Mouse (Mus musculus) CH12.LX (cell line): ENCODE measurements around the gene Tpd52l1. TPM values are rescaled to one million over a fixed set of nuclear protein-coding genes. Genes with fewer than 3 reads are reported as not detected.

Source experiments
- DNase-seq: peaks from one replicate; pipeline ENCODE4 v3.0.0-alpha.2; 2013; ENCODE audit errors: extremely low read depth
- H3K27ac ChIP-seq: 2 replicates; pipeline ENCODE4 v1.5.1; 2012; ENCODE audit warnings: low read depth, mild to moderate bottlenecking, control low read depth, moderate library complexity; ENCODE audit not compliant: insufficient read depth
- H3K27me3 ChIP-seq: replicated peaks from 2 replicates; pipeline ENCODE3; 2012; ENCODE audit warnings: inconsistent platforms
- H3K36me3 ChIP-seq, 2 experiments: replicated peaks in 1 of 2; 2 replicates each; pipeline versions ENCODE3 to v1.6.1; 2012; ENCODE audit warnings: inconsistent platforms in 1 of 2, low read length in 1 of 2, mild to moderate bottlenecking in 1 of 2, mixed read lengths in 1 of 2, moderate library complexity in 1 of 2; ENCODE audit not compliant: control insufficient read depth in 1 of 2, insufficient read depth in 1 of 2
- H3K4me1 ChIP-seq, 2 experiments: 2 replicates each; pipeline ENCODE4 v1.6.1; 2012; ENCODE audit warnings: inconsistent platforms in 1 of 2, moderate library complexity in 1 of 2; ENCODE audit not compliant: insufficient read depth in 2 of 2, control insufficient read depth in 1 of 2
- H3K4me2 ChIP-seq: 2 replicates; pipeline ENCODE4 v1.6.1; 2012; ENCODE audit warnings: low read depth, mild to moderate bottlenecking, control low read depth; ENCODE audit not compliant: poor library complexity, insufficient read depth, severe bottlenecking
- H3K4me3 ChIP-seq, 3 experiments: fragments of 150-350 bp in 1 of 3; sonication (generic) in 1 of 3; replicated peaks in 1 of 3; 2 replicates each; pipeline versions ENCODE3 to v1.5.1; 2011 to 2012; ENCODE audit warnings: low read depth in 2 of 3, low read length in 2 of 3, mild to moderate bottlenecking in 2 of 3, moderate library complexity in 2 of 3, control low read depth in 1 of 3, improper control_type of control experiment in 1 of 3, inconsistent platforms in 1 of 3, mixed read lengths in 1 of 3; ENCODE audit not compliant: poor library complexity in 1 of 3
- H3K79me2 ChIP-seq: replicated peaks from 2 replicates; pipeline ENCODE4 v1.6.1; 2012; ENCODE audit warnings: mild to moderate bottlenecking, moderate library complexity; ENCODE audit not compliant: control insufficient read depth, poor library complexity, insufficient read depth, severe bottlenecking; ENCODE audit errors: extremely low read depth
- H3K9ac ChIP-seq: 2 replicates; pipeline ENCODE4 v1.6.1; 2012; ENCODE audit warnings: low read depth, mild to moderate bottlenecking, control low read depth, moderate library complexity; ENCODE audit not compliant: insufficient read depth
- H3K9me3 ChIP-seq: replicated peaks from 2 replicates; pipeline ENCODE3; 2012; ENCODE audit warnings: low read length, inconsistent platforms, mixed read lengths
- CHD1 ChIP-seq: IDR thresholded peaks from 2 replicates; pipeline ENCODE4 v1.6.1; 2012; ENCODE audit warnings: low read depth, low read length, improper control_type of control experiment, inconsistent platforms
- CHD2 ChIP-seq: IDR thresholded peaks from 2 replicates; pipeline ENCODE4 v1.6.1; 2011; ENCODE audit warnings: low read length, improper control_type of control experiment
- CTCF ChIP-seq, 2 experiments: IDR thresholded peaks in 1 of 2; conservative IDR thresholded peaks in 1 of 2; 2 replicates each; pipeline ENCODE4 v1.5.1; 2011 to 2012; ENCODE audit warnings: low read depth in 2 of 2, low read length in 2 of 2, improper control_type of control experiment in 1 of 2, inconsistent platforms in 1 of 2, mild to moderate bottlenecking in 1 of 2, moderate library complexity in 1 of 2
- E2F4 ChIP-seq: IDR thresholded peaks from 2 replicates; pipeline ENCODE4 v1.6.1; 2011; ENCODE audit warnings: low read depth, low read length, improper control_type of control experiment; ENCODE audit not compliant: insufficient replicate concordance
- ELF1 ChIP-seq: IDR thresholded peaks from 2 replicates; pipeline ENCODE4 v1.6.1; 2014; ENCODE audit warnings: low read depth, mild to moderate bottlenecking, inconsistent platforms, low read length, improper control_type of control experiment
- GABPA ChIP-seq: IDR thresholded peaks from 2 replicates; pipeline ENCODE4 v1.6.1; 2012; ENCODE audit warnings: low read depth, low read length, improper control_type of control experiment, inconsistent platforms; ENCODE audit not compliant: insufficient replicate concordance
- IRF4 ChIP-seq: IDR thresholded peaks from 2 replicates; pipeline ENCODE4 v1.6.1; 2014; ENCODE audit warnings: low read depth, mild to moderate bottlenecking, inconsistent platforms, low read length, improper control_type of control experiment
- JUND ChIP-seq: conservative IDR thresholded peaks from 2 replicates; pipeline ENCODE4 v1.6.1; 2011; ENCODE audit warnings: low read depth, low read length, improper control_type of control experiment
- MAZ ChIP-seq: IDR thresholded peaks from 2 replicates; pipeline ENCODE4 v1.6.1; 2012; ENCODE audit warnings: low read depth, mild to moderate bottlenecking, inconsistent platforms, low read length, improper control_type of control experiment, moderate library complexity
- MYC ChIP-seq: IDR thresholded peaks from 2 replicates; pipeline ENCODE4 v1.6.1; 2011; ENCODE audit warnings: low read depth, mild to moderate bottlenecking, improper control_type of control experiment, low read length
- NELFE ChIP-seq: IDR thresholded peaks from 2 replicates; pipeline ENCODE4 v1.6.1; 2011; ENCODE audit warnings: low read depth, low read length, improper control_type of control experiment
- POLR2AphosphoS2 ChIP-seq: IDR thresholded peaks from 2 replicates; pipeline ENCODE4 v1.6.1; 2011; ENCODE audit warnings: low read depth, low read length, improper control_type of control experiment
- RAD21 ChIP-seq: IDR thresholded peaks from 2 replicates; pipeline ENCODE4 v1.6.1; 2011; ENCODE audit warnings: low read depth, mild to moderate bottlenecking, low read length, improper control_type of control experiment, moderate library complexity
- RCOR1 ChIP-seq: conservative IDR thresholded peaks from 2 replicates; pipeline ENCODE4 v1.6.1; 2012; ENCODE audit warnings: low read depth, mild to moderate bottlenecking, inconsistent platforms, low read length, improper control_type of control experiment
- SIN3A ChIP-seq: IDR thresholded peaks from 2 replicates; pipeline ENCODE4 v1.6.1; 2012; ENCODE audit warnings: low read length, improper control_type of control experiment, inconsistent platforms
- SMC3 ChIP-seq: IDR thresholded peaks from 2 replicates; pipeline ENCODE4 v1.6.1; 2011; ENCODE audit warnings: low read depth, low read length, improper control_type of control experiment
- USF1 ChIP-seq: IDR thresholded peaks from 2 replicates; pipeline ENCODE4 v1.6.1; 2014; ENCODE audit warnings: low read depth, mild to moderate bottlenecking, inconsistent platforms, low read length, improper control_type of control experiment
- USF2 ChIP-seq: conservative IDR thresholded peaks from 2 replicates; pipeline ENCODE4 v1.6.1; 2011; ENCODE audit warnings: low read depth, low read length, improper control_type of control experiment
- ZKSCAN1 ChIP-seq: IDR thresholded peaks from 2 replicates; pipeline ENCODE4 v1.6.1; 2012; ENCODE audit warnings: low read depth, inconsistent platforms, low read length, improper control_type of control experiment, borderline replicate concordance
- ZMIZ1 ChIP-seq: IDR thresholded peaks from 2 replicates; pipeline ENCODE4 v1.6.1; 2012; ENCODE audit warnings: low read depth, mild to moderate bottlenecking, inconsistent platforms, low read length, improper control_type of control experiment
- dilution Hi-C: fragments of 300-500 bp; cut with MboI; formaldehyde crosslinking; loops from 2 replicates; pipeline ENCODE4 v1.14.3; 2020; ENCODE audit warnings: low sequenced_read_pairs; ENCODE audit not compliant: extremely low pct_unique_long_range_greater_than_20kb, extremely low pct_ligation_motif_present
- in situ Hi-C: fragments of 300-500 bp; cut with MboI; formaldehyde crosslinking; loops from 3 replicates; pipeline ENCODE4 v1.14.3; 2019; ENCODE audit warnings: low sequenced_read_pairs, low pct_ligation_motif_present, low pct_unique_long_range_greater_than_20kb, mixed read lengths
- polyA plus RNA-seq: library from polyadenylated mRNA; unstranded; fragments of >175 nt; gene quantifications from 2 replicates; pipeline ENCODE4 v1.2.1, GENCODE M21; 2012; ENCODE audit warnings: low read depth; ENCODE audit not compliant: insufficient read length
- total RNA-seq, 2 experiments: library from RNA; depleted of rRNA; stranded (reverse); fragments of 300-350 nt in 1 of 2; fragments of >200 nt in 1 of 2; gene quantifications; 2 replicates each; pipeline ENCODE4 v1.2.3; 2012 to 2014

The Tpd52l1 gene
- total and polyA plus RNA-seq, 3 experiments: not detected

- no peak for DNase-seq
- in situ Hi-C loops (loop anchor here (5.0 to 25.0 kb wide), 2 partner anchors 476 to 691 kb away; partner anchors contain the start of gene Trmt11), dilution Hi-C loops (no loop called here)
- Histone ChIP-seq H3K4me2 (peak overlapping the region; percentile 36), H3K36me3 (no peaks in the 10 kb centered on the region), H3K79me2 (no peaks in the 10 kb centered on the region), H3K4me1 (no peaks in the 10 kb centered on the region), H3K9me3 (no peaks in the 10 kb centered on the region), H3K4me3 (no peak overlapping the region), H3K27ac (no peak overlapping the region), H3K27me3 (no peaks in the 10 kb centered on the region), H3K9ac (no peak overlapping the region)
- TF ChIP-seq MYC (no peak), RCOR1 (no peak), ELF1 (no peak), SMC3 (no peak), SIN3A (no peak), USF2 (no peak), JUND (no peak), CTCF (conservative IDR thresholded peaks at IDR 0.05 in 1 of 2, IDR thresholded peaks at IDR 0.05 in 1 of 2; ENCODE audit: low read depth in 2 of 2, low read length in 2 of 2) (no peak), IRF4 (no peak), CHD2 (no peak), GABPA (no peak), ZMIZ1 (no peak), POLR2AphosphoS2 (no peak), E2F4 (no peak), NELFE (no peak), ZKSCAN1 (no peak), CHD1 (no peak), USF1 (no peak), RAD21 (no peak)
Measured at GRCm38 (mm10) chr10:31303446-31303845, 142.3 kb downstream of the Tpd52l1 start.

GRCm38 (mm10) chr10:31300292-31300691, 145.5 kb downstream of the Tpd52l1 start:
- Histone ChIP-seq H3K4me1 (no peaks in the 10 kb centered on the region), H3K27ac (no peak overlapping the region), H3K9ac (no peak overlapping the region), H3K36me3 (no peaks in the 10 kb centered on the region), H3K4me3 (no peak overlapping the region), H3K79me2 (no peaks in the 10 kb centered on the region), H3K9me3 (no peaks in the 10 kb centered on the region), H3K4me2 (no peak overlapping the region), H3K27me3 (no peaks in the 10 kb centered on the region)
- in situ Hi-C loops: loop anchor here (5.0 to 25.0 kb wide), 2 partner anchors 473 to 688 kb away; partner anchors contain the start of gene Trmt11
- DNase-seq: no peak
- TF ChIP-seq USF1 (no peak), MAZ (no peak), CHD1 (no peak), RCOR1 (no peak), USF2 (no peak), SMC3 (no peak)
- dilution Hi-C loops: no loop called here
